Mouse (Mus musculus): ENCODE measurements around the gene Rftn1. TPM values are rescaled to one million over a fixed set of nuclear protein-coding genes. Genes with fewer than 3 reads are reported as not detected.

Rftn1 gene
- polyA plus RNA-seq, 2 experiments = 14.6 to 15.0 TPM

- no peak overlapping the region for H3K4me2 ChIP-seq (replicated peaks; ENCODE audit: low read depth, low read length, severe bottlenecking)
- 0 out of 2 replicates have a peak, but pooled peaks cover 3% of the 10 kb centered on the region for H3K4me1 ChIP-seq (ENCODE audit: control insufficient read depth, insufficient read depth, low read length)
- H3K4me3 ChIP-seq (replicated peaks; ENCODE audit: low read length) = no peak overlapping the region
- no peaks in the 10 kb centered on the region; the same call in 1 of the 2 replicates for H3K27me3 ChIP-seq (ENCODE audit: control insufficient read depth, insufficient read depth, low read length)
- no peak for TF ChIP-seq POLR2A (IDR thresholded peaks at IDR 0.05; ENCODE audit: borderline replicate concordance, extremely low read depth, insufficient read depth, insufficient read length)
- H3K9me3 ChIP-seq (ENCODE audit: control insufficient read depth, low read length) = no peaks in the 10 kb centered on the region
- H3K9ac ChIP-seq (ENCODE audit: low read depth, low read length, severe bottlenecking) = no peak overlapping the region
- DNase-seq (ENCODE audit: low spot score) (no peak), ATAC-seq (ENCODE audit: low FRiP score, low read depth) (no peak)
- H3K27ac ChIP-seq (replicated peaks; ENCODE audit: low read depth, low read length) = no peak overlapping the region
- H3K36me3 ChIP-seq (ENCODE audit: control insufficient read depth, insufficient read depth, low read length) = no peaks in the 10 kb centered on the region
- WGBS = 66% methylated on average over 3 of the region's 3 CpGs
Observed at GRCm38 (mm10) chr17:50194541-50194940, 4.1 kb upstream of the Rftn1 start.

DNA sequence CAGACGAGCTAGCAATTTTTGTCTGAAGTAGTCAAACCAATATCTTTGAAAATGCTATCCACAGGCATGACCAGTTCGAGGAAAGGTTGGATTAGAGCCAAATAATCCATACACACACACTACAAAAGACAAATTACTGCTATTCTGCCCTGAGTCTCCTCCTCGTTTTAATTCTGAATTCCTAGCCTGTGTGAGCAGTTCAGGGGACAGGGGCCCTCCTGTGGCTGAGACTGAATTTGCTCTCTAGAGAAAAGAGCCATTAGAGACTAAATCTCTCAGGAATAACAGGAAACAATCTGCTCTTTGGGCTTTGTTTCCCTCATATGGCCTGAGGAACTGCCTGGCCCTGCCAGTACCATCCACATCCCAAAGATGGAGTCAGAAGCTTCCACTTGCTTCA, 3.2 kb upstream of the Rftn1 start:
- WGBS = 48% methylated on average over 3 of the region's 3 CpGs
- no peak overlapping the region for H3K27ac ChIP-seq (replicated peaks; ENCODE audit: low read depth, low read length)
- no peak for TF ChIP-seq POLR2A (IDR thresholded peaks at IDR 0.05; ENCODE audit: borderline replicate concordance, extremely low read depth, insufficient read depth, insufficient read length)

DNA sequence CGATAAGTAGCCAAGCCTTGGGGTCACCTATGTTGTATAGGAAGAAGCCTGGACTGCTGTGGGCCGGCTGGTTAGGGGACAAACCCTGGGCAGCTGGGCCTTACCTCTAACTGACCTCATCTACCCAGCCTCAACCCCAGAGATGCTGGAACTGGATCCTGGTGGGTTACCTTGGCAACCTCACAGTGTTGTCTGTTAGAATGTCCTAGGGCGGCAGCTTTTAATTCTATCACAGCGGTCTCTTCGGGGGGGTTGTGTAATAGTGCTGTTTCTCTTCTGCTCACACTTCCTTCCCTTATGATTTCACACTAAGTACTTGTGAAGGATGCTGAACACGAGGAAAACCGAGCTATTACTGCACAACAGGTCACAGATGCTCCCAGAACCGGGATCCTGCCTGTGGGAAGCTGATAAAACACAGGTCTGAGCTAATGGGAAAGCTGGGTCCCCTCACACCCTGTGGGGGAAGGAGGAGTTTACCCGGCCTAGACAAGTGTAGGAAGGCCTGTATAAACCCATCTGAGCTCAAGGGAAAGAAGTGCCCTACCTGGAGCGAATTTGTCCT, 2.0 kb upstream of the Rftn1 start:
- H3K27ac ChIP-seq (replicated peaks; ENCODE audit: low read depth, low read length) = no peak overlapping the region
- H3K27me3 ChIP-seq (ENCODE audit: control insufficient read depth, insufficient read depth, low read length) = no peaks in the 10 kb centered on the region; the same call in 1 of the 2 replicates
- H3K9me3 ChIP-seq (ENCODE audit: control insufficient read depth, low read length) = no peaks in the 10 kb centered on the region
- ATAC-seq (ENCODE audit: low FRiP score, low read depth) (no peak), DNase-seq (ENCODE audit: low spot score) (no peak)
- 40% methylated on average over 10 of the region's 10 CpGs for WGBS
- H3K4me1 ChIP-seq (ENCODE audit: control insufficient read depth, insufficient read depth, low read length) = 0 out of 2 replicates have a peak, but pooled peaks cover 3% of the 10 kb centered on the region
- no peak overlapping the region for H3K4me3 ChIP-seq (replicated peaks; ENCODE audit: low read length)
- no peak overlapping the region for H3K4me2 ChIP-seq (replicated peaks; ENCODE audit: low read depth, low read length, severe bottlenecking)
- no peak for TF ChIP-seq POLR2A (IDR thresholded peaks at IDR 0.05; ENCODE audit: borderline replicate concordance, extremely low read depth, insufficient read depth, insufficient read length)
- H3K9ac ChIP-seq (ENCODE audit: low read depth, low read length, severe bottlenecking) = no peak overlapping the region
- H3K36me3 ChIP-seq (ENCODE audit: control insufficient read depth, insufficient read depth, low read length) = no peaks in the 10 kb centered on the region

More for the DNA sequence above, 3.2 kb upstream of the Rftn1 start:
- no peak overlapping the region for H3K9ac ChIP-seq (ENCODE audit: low read depth, low read length, severe bottlenecking)
- H3K4me1 ChIP-seq (ENCODE audit: control insufficient read depth, insufficient read depth, low read length) = 0 out of 2 replicates have a peak, but pooled peaks cover 3% of the 10 kb centered on the region
- H3K27me3 ChIP-seq (ENCODE audit: control insufficient read depth, insufficient read depth, low read length) = no peaks in the 10 kb centered on the region; the same call in 1 of the 2 replicates
- no peak overlapping the region for H3K4me2 ChIP-seq (replicated peaks; ENCODE audit: low read depth, low read length, severe bottlenecking)
- DNase-seq (ENCODE audit: low spot score) = no peak
- no peak for ATAC-seq (ENCODE audit: low FRiP score, low read depth)
- H3K9me3 ChIP-seq (ENCODE audit: control insufficient read depth, low read length) = no peaks in the 10 kb centered on the region
- no peak overlapping the region for H3K4me3 ChIP-seq (replicated peaks; ENCODE audit: low read length)
- H3K36me3 ChIP-seq (ENCODE audit: control insufficient read depth, insufficient read depth, low read length) = no peaks in the 10 kb centered on the region

DNA sequence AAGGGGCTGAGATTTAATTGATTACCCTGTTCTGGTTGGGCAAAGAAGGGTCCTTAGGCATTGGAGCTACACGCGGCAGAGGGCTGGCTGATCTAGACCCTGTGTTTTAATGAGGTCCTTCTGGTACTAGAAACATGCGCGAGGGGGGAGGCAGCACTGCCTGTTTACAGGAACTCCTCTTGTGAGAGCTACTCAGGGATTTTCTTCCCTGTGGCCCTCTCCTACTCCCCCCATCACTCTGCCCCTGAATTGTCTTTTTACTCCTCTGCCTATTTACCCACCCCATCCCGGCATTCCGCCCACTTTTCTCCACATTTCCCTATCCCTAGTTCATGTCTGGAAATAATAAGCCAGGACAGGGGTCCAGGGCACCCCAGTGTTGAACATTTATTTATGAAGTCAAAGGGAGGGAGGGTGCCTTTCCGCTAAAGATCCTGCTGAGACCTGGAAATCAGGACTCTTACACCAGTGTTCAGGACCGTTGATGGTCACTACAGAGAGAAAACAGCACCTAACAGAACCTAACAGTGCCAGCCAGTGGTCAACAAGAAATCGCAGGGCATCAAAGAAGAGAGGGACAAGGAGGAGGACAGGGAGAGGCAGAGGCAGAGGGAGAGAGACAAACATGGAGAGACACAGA, 964 bp upstream of the Rftn1 start:
- ATAC-seq (ENCODE audit: low FRiP score, low read depth) (no peak), DNase-seq (ENCODE audit: low spot score) (no peak)
- H3K4me3 ChIP-seq (replicated peaks; ENCODE audit: low read length) = no peak overlapping the region
- no peak overlapping the region for H3K27ac ChIP-seq (replicated peaks; ENCODE audit: low read depth, low read length)
- H3K27me3 ChIP-seq (ENCODE audit: control insufficient read depth, insufficient read depth, low read length) = no peaks in the 10 kb centered on the region; the same call in 1 of the 2 replicates
- H3K4me2 ChIP-seq (replicated peaks; ENCODE audit: low read depth, low read length, severe bottlenecking) = no peak overlapping the region
- H3K36me3 ChIP-seq (ENCODE audit: control insufficient read depth, insufficient read depth, low read length) = no peaks in the 10 kb centered on the region
- no peak overlapping the region for H3K9ac ChIP-seq (ENCODE audit: low read depth, low read length, severe bottlenecking)
- WGBS = 31% methylated on average over 9 of the region's 9 CpGs
- no peaks in the 10 kb centered on the region for H3K9me3 ChIP-seq (ENCODE audit: control insufficient read depth, low read length)
- no peak for TF ChIP-seq POLR2A (IDR thresholded peaks at IDR 0.05; ENCODE audit: borderline replicate concordance, extremely low read depth, insufficient read depth, insufficient read length)
- 0 out of 2 replicates have a peak, but pooled peaks cover 3% of the 10 kb centered on the region for H3K4me1 ChIP-seq (ENCODE audit: control insufficient read depth, insufficient read depth, low read length)

GRCm38 (mm10) chr17:50189381-50190012, 977 bp downstream of the Rftn1 start:
- 0 out of 2 replicates have a peak, but pooled peaks cover 4% of the 10 kb centered on the region for H3K4me1 ChIP-seq (ENCODE audit: control insufficient read depth, insufficient read depth, low read length)
- peak overlapping the region; percentile 99 for H3K4me2 ChIP-seq (replicated peaks; ENCODE audit: low read depth, low read length, severe bottlenecking)
- ATAC-seq (ENCODE audit: low FRiP score, low read depth) (peak; percentile 32; the same call in 1 of the 2 replicates), DNase-seq (ENCODE audit: low spot score) (peak; percentile 61)
- 2% methylated on average over 24 of the region's 24 CpGs for WGBS
- TF ChIP-seq POLR2A (IDR thresholded peaks at IDR 0.05; ENCODE audit: borderline replicate concordance, extremely low read depth, insufficient read depth, insufficient read length) = no peak
- no peaks in the 10 kb centered on the region; the same call in 1 of the 2 replicates for H3K27me3 ChIP-seq (ENCODE audit: control insufficient read depth, insufficient read depth, low read length)
- H3K4me3 ChIP-seq (replicated peaks; ENCODE audit: low read length) = peak overlapping the region; percentile 66
- H3K27ac ChIP-seq (replicated peaks; ENCODE audit: low read depth, low read length) = no peak overlapping the region
- H3K9me3 ChIP-seq (ENCODE audit: control insufficient read depth, low read length) = no peaks in the 10 kb centered on the region
- H3K9ac ChIP-seq (ENCODE audit: low read depth, low read length, severe bottlenecking) = peak overlapping the region; percentile 74
- H3K36me3 ChIP-seq (ENCODE audit: control insufficient read depth, insufficient read depth, low read length) = no peaks in the 10 kb centered on the region

Measured in limb, embryonic 14.5 days (tissue).